Mouse (Mus musculus) heart, postnatal 4 days (tissue): Measurements from ENCODE around the gene Rasgef1b. TPM values are rescaled to one million over a fixed set of nuclear protein-coding genes. Genes with fewer than 3 reads are reported as not detected.

ENCODE experiments used
- DNase-seq: peaks from one replicate; pipeline ENCODE4 v3.0.0; 2021
- total RNA-seq, 2 experiments: library from RNA; stranded (reverse); gene quantifications; 2 replicates each; pipeline ENCODE4 v1.2.3; 2021

Gene Rasgef1b
- total RNA-seq, 2 experiments from 2014 or later, result 20.4 to 22.4 TPM

GRCm38 (mm10) chr5:99444777-99445176, 284.1 kb downstream of the Rasgef1b start:
- no peak for DNase-seq

DNA sequence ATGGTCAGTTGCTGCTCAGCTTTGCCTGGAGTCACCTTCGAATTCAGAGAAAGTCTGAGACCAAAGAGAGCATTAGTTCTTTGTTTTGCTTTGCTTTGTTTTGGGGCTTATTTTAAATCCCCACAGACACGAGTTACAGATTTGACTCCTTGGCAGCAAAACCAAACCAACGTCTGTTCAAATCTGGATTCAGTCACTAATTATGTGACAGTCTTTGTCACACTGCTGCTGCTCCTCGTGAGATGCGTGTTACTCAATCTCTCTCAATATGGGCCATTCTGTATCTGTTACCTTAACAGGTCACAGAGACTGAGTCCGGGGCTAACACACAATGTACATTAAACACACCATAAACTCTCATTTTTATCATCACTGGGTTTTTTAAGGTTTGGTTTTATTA, 288.8 kb downstream of the Rasgef1b start:
- DNase-seq, result no peak

- no peak for DNase-seq
Observed at GRCm38 (mm10) chr5:99438526-99438925, 290.3 kb downstream of the Rasgef1b start.

DNA sequence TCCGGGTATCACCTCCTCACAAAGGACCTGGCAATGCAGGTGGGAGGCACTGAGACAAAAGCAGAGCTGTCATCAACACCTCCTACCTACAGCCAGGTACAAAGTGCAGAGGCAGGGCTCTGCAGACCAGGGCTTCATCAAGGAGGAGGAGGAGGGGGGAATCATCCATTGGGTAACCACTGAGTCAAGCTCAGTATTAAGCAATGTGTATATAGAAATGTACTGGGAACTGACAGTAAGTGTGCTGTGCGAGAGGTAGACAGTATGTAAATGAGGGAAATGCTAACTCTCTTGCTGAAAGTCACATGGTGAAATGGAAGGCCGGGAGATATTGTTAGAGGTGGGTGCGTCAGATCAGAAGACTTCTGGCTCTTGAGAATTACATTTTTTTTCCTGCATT, 294.6 kb downstream of the Rasgef1b start:
- DNase-seq, result no peak

DNA sequence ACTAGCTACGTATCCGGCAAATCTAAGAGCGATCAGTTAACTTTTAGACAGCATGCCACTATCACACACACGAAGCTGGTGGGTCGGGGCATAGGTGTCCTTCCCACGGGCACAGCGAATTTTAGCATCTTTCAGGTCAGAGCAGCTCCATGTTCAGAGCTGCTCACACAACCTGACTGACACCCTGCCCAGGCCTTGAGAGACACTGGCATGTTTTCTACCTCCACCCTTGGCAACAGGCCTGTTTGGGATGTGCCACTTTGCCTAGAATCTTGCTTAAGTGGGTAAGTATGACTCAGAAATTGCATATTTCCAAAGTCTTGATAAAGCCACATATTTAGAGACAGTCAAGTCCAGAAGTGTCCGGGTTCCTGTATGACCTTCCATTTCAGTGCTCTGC, 296.4 kb downstream of the Rasgef1b start:
- no peak for DNase-seq

- DNase-seq, result no peak
Observed at GRCm38 (mm10) chr5:99429273-99429672, 299.6 kb downstream of the Rasgef1b start.

GRCm38 (mm10) chr5:99428648-99429047, 300.2 kb downstream of the Rasgef1b start:
- DNase-seq, result no peak

DNA sequence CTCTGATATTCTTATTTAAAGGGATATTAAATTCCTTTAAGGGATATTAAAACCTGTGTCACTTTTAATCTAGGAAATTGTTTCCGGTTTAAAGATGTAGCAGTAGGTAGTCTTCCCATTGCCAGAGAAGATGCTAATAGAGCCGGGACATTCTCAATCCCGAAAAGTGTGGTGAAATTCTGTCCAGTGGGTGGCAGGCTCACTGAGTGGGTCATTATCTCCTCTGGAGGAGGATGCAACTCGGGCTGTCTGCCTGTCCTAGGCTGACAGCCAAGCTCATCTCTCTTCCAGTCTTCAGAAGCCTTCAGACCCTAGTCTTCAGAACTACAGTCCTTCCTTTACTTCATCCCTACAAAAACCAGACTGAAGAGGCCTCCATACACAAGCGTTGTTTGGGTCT, 305.6 kb downstream of the Rasgef1b start:
- DNase-seq, result no peak

- no peak for DNase-seq
Observed at GRCm38 (mm10) chr5:99422856-99423255, 306.0 kb downstream of the Rasgef1b start.

- DNase-seq, result no peak
Observed at GRCm38 (mm10) chr5:99422092-99422491, 306.8 kb downstream of the Rasgef1b start.

DNA sequence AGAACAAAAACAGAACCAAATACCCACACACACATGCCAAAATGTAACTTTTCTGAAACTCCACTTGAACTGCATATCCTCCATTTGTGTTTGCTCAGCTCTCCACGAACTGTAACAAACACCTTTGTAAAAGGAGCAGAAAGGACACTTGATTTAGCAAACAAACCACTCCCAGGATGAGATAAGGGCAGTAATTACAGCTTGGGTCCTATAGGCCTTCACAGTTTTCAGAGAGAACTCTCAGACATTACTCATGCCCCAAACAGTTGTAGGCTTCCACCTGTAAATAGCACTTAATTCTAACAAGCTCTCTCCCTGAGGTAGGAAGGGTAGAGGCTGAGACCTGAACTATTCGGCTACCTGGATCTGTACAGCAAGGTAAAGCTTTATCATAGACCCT, 309.0 kb downstream of the Rasgef1b start:
- DNase-seq, result no peak

DNA sequence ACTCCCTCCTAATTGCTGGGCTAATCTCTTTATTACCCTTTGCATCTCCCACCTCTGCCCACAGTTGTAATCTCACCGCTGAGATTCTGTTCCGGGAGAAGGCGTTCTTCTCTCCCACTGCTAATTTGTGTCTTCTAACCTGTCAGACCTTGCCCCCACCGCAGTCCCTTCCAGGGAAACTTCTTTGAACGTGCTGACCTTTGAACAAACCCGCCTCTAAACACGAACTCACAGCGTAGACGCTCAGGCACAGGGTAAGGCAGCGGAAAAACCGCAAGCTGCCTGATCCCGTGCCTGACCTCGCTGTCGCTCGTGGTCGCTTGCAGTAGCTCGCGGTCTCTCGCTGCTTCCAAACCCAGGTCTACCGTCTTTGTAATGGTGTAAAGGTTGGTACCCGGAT, 312.0 kb downstream of the Rasgef1b start:
- DNase-seq, result no peak

GRCm38 (mm10) chr5:99415676-99416075, 313.2 kb downstream of the Rasgef1b start:
- DNase-seq, result no peak

GRCm38 (mm10) chr5:99415049-99415448, 313.8 kb downstream of the Rasgef1b start:
- DNase-seq, result no peak

DNA sequence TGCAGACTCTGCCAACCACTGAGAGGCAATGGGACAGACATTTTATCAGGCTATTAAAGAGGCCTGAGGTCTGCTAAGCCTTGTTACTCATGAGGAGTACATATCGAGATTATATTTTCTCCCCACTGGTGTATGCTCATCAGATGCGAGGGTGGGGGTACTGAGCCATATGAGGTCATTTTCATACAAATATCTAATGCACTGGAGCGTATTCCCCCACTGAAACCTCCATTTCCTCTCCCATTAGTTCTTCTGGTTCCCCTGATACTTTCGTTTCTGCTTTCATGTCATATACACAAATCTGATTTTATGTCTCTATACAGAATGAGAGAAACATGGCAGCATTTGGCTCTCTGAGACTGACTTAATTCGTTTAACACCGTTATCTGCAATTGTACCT, 314.6 kb downstream of the Rasgef1b start:
- no peak for DNase-seq

GRCm38 (mm10) chr5:99413851-99414250, 315.0 kb downstream of the Rasgef1b start:
- DNase-seq, result no peak

GRCm38 (mm10) chr5:99413391-99413790, 315.5 kb downstream of the Rasgef1b start:
- no peak for DNase-seq

- no peak for DNase-seq
Observed at GRCm38 (mm10) chr5:99404403-99405170, 324.3 kb downstream of the Rasgef1b start.

DNA sequence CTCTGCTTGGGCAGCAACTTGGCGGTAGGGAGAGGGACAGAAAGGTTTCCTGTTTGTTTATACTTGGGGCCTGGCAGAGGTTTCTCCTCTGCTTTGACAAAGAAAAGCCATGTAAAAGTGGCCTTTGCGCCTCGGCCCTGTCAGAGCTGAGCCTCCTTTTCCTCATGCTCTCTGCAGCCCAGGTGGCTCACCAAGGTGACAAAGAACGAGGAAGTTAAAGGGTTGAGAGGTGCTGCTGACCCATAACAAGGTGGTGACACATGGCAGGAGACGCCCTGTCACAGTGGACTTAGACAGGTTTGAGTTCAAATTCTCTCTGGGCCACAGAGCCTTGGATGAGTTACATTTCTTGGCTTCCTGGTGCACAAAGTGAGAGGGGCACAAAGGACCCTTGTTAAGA, 325.5 kb downstream of the Rasgef1b start:
- DNase-seq, result no peak

- no peak for DNase-seq
Observed at GRCm38 (mm10) chr5:99402784-99403183, 326.1 kb downstream of the Rasgef1b start.

- no peak for DNase-seq
Observed at GRCm38 (mm10) chr5:99402297-99402696, 326.6 kb downstream of the Rasgef1b start.

- no peak for DNase-seq
Observed at GRCm38 (mm10) chr5:99399855-99400626, 328.8 kb downstream of the Rasgef1b start.

- no peak for DNase-seq
Observed at GRCm38 (mm10) chr5:99398472-99399070, 330.3 kb downstream of the Rasgef1b start.

DNA sequence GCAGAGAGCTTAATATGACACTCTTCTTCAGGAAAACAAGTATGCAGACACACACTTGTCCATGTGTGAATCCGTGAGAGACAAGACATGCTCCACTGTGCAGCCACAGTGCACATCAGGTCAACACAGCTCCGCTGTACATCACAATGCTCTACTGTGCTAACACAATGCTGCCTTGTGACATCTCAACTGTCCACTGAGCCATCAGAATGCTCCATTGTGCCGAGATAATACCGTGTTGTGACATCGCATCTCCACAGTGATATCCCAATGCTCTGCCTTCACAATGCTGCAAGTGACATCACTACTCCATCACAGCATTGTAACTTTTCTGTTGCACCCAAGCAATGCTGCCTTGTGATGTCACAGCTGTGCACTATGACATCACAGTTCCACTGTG, 334.3 kb downstream of the Rasgef1b start:
- DNase-seq, result no peak
